Mouse (Mus musculus) lung, adult 2 months (tissue): ENCODE data around the gene Trim75. TPM values are rescaled to one million over a fixed set of nuclear protein-coding genes. Genes with fewer than 3 reads are reported as not detected.
A peak's percentile ranks its signal among the peaks of the same experiment; 100 is the strongest.
"Not testable (repeated sequence)": the region's sequence is repeated elsewhere in the genome, so short reads cannot be mapped to it uniquely, and the experiment has no call there.

Experiments used
- DNase-seq: peaks from one replicate; pipeline ENCODE4 v3.0.0; 2022
- H3K4me1 ChIP-seq: fragments of 200-500 bp; 2 replicates; pipeline ENCODE4 v1.6.1; 2011; ENCODE audit warnings: low read length; ENCODE audit not compliant: control insufficient read depth, insufficient read depth
- H3K4me3 ChIP-seq: fragments of 200-500 bp; replicated peaks from 2 replicates; pipeline ENCODE3; 2011; ENCODE audit warnings: low read depth, mild to moderate bottlenecking, control low read depth, low read length; ENCODE audit errors: extremely low read depth
- CTCF ChIP-seq: fragments of 200-500 bp; IDR thresholded peaks from 2 replicates; pipeline ENCODE4 v1.5.1; 2011; ENCODE audit warnings: mild to moderate bottlenecking, low read length, control low read depth; ENCODE audit not compliant: insufficient read depth
- POLR2A ChIP-seq: fragments of 200-500 bp; IDR thresholded peaks from 2 replicates; pipeline ENCODE4 v1.6.1; 2011; ENCODE audit warnings: low read depth, mild to moderate bottlenecking, control low read depth, low read length, borderline replicate concordance; ENCODE audit errors: extremely low read depth
- WGBS: fragments of 180-500 bp; shearing (Covaris S2); methylation state at CpG from one replicate; pipeline ENCODE4 v1.1.7; 2018; 5-methylcytosine and 5-hydroxymethylcytosine counted together
- polyA plus RNA-seq: library from polyadenylated mRNA; depleted of rRNA; stranded (reverse); fragments of >200 nt; gene quantifications from 2 replicates; pipeline ENCODE4 v1.2.3, GENCODE M21; 2012

Gene Trim75
- polyA plus RNA-seq, 1 experiment: not detected

GRCm38 (mm10) chr8:65018423-65018822 is 30.8 kb upstream of the Trim75 start, which contains the start of the genes Trim61 and Trim60:
Gene Trim61 (minus strand): TSS chr8:65018523.
Gene Trim60 (minus strand): TSS chr8:65018584.
- TF ChIP-seq CTCF: no peak
- no peak for TF ChIP-seq POLR2A
- no peak for DNase-seq
- Histone ChIP-seq H3K4me3 (no peak within 1 kb of the TSS), H3K4me1 (no peaks in the 10 kb centered on the region)
- 86% methylated on average over 8 of the region's 8 CpGs for WGBS

GRCm38 (mm10) chr8:65007616-65008015 is 20.0 kb upstream of the Trim75 start:
- 76% methylated on average over 6 of the region's 6 CpGs for WGBS
- not testable (repeated sequence) for H3K4me3 ChIP-seq, H3K4me1 ChIP-seq, DNase-seq

GRCm38 (mm10) chr8:64998806-64999365 is 11.3 kb upstream of the Trim75 start:
- Histone ChIP-seq H3K4me3 (no peak overlapping the region), H3K4me1 (no peaks in the 10 kb centered on the region)
- 81% methylated on average over 4 of the region's 4 CpGs for WGBS
- DNase-seq: no peak
- no peak for TF ChIP-seq CTCF
- no peak for TF ChIP-seq POLR2A

GRCm38 (mm10) chr8:64983150-64983897 is 4.3 kb downstream of the Trim75 start:
- DNase-seq: no peak
- TF ChIP-seq CTCF (no peak), POLR2A (no peak)
- Histone ChIP-seq H3K4me3 (no peak overlapping the region), H3K4me1 (no peaks in the 10 kb centered on the region)
- 56% methylated on average over 20 of the region's 20 CpGs for WGBS

- no peak for DNase-seq
- H3K4me3 ChIP-seq: no peak overlapping the region
- no peaks in the 10 kb centered on the region for H3K4me1 ChIP-seq
- TF ChIP-seq POLR2A: no peak
- no peak for TF ChIP-seq CTCF
These were observed 24.8 kb downstream of the Trim75 start for GRCm38 (mm10) chr8:64962836-64963235.

- 74% methylated on average over 9 of the region's 9 CpGs for WGBS
- no peak for DNase-seq
- TF ChIP-seq POLR2A (no peak), CTCF (no peak)
- no peak overlapping the region for H3K4me3 ChIP-seq
- H3K4me1 ChIP-seq: no peaks in the 10 kb centered on the region
These were observed 28.6 kb downstream of the Trim75 start for GRCm38 (mm10) chr8:64959025-64959424.

- Histone ChIP-seq H3K4me3 (no peak overlapping the region), H3K4me1 (no peaks in the 10 kb centered on the region)
- TF ChIP-seq CTCF (no peak), POLR2A (no peak)
- DNase-seq: no peak
- 93% methylated on average over 6 of the region's 6 CpGs for WGBS
These were observed 35.5 kb downstream of the Trim75 start for GRCm38 (mm10) chr8:64952101-64952500.

- Histone ChIP-seq H3K4me1 (no peaks in the 10 kb centered on the region; the same call in 1 of the 2 replicates), H3K4me3 (no peak overlapping the region)
- no peak for DNase-seq
- TF ChIP-seq CTCF: no peak
- no peak for TF ChIP-seq POLR2A
- WGBS: 75% methylated on average over 1 of the region's 1 CpGs
These were observed 39.3 kb downstream of the Trim75 start for GRCm38 (mm10) chr8:64948371-64948770.

- DNase-seq: no peak
- no peak for TF ChIP-seq POLR2A
- no peak for TF ChIP-seq CTCF
- 3% methylated on average over 10 of the region's 10 CpGs for WGBS
- H3K4me1 ChIP-seq: no peaks in the 10 kb centered on the region; the same call in 1 of the 2 replicates
- peak overlapping the region; percentile 77 for H3K4me3 ChIP-seq
These were observed 40.0 kb downstream of the Trim75 start for GRCm38 (mm10) chr8:64947698-64948034.

GRCm38 (mm10) chr8:64946820-64947697 is 40.6 kb downstream of the Trim75 start, which contains the start of gene Tmem192:
Gene Tmem192 (plus strand): TSS chr8:64947185.
- H3K4me1 ChIP-seq: no peaks in the 10 kb centered on the region; the same call in 1 of the 2 replicates
- peak within 1 kb of the TSS; percentile 77 for H3K4me3 ChIP-seq
- under 1% methylated on average over 72 of the region's 73 CpGs for WGBS
- TF ChIP-seq POLR2A (peak; percentile 33; the same call in 1 of the 2 replicates), CTCF (no peak)
- DNase-seq: peak; percentile 98
